Mouse (Mus musculus) MEL (cell line): ENCODE results near the gene Anks1. TPM values are rescaled to one million over a fixed set of nuclear protein-coding genes. Genes with fewer than 3 reads are reported as not detected.

ENCODE experiments used
- DNase-seq: peaks from one replicate; pipeline ENCODE4 v3.0.0; 2011; ENCODE audit warnings: low read depth, low spot score
- H3K27ac ChIP-seq: 2 replicates; pipeline ENCODE4 v1.5.1; 2012; ENCODE audit warnings: low read depth, mild to moderate bottlenecking, control low read depth, low read length, moderate library complexity; ENCODE audit not compliant: control insufficient read depth
- H3K27me3 ChIP-seq, 2 experiments: fragments of 150-350 bp in 1 of 2; sonication (generic) in 1 of 2; 2 replicates each; pipeline ENCODE4 v1.6.1; 2012; ENCODE audit warnings: low read length in 2 of 2, mild to moderate bottlenecking in 2 of 2, improper control_type of control experiment in 1 of 2, moderate library complexity in 1 of 2; ENCODE audit not compliant: insufficient read depth in 2 of 2, control insufficient read depth in 1 of 2
- H3K36me3 ChIP-seq, 2 experiments: 2 replicates each; pipeline ENCODE4 v1.6.1; 2012 to 2014; ENCODE audit warnings: low read length in 2 of 2, improper control_type of control experiment in 1 of 2, inconsistent platforms in 1 of 2, mild to moderate bottlenecking in 1 of 2; ENCODE audit not compliant: insufficient read depth in 2 of 2, control insufficient read depth in 1 of 2
- H3K4me1 ChIP-seq, 2 experiments: fragments of 150-350 bp in 1 of 2; sonication (generic) in 1 of 2; 2 replicates each; pipeline ENCODE4 v1.6.1; 2012; ENCODE audit warnings: low read length in 2 of 2, improper control_type of control experiment in 1 of 2, mild to moderate bottlenecking in 1 of 2; ENCODE audit not compliant: insufficient read depth in 2 of 2, control insufficient read depth in 1 of 2
- H3K4me3 ChIP-seq, 2 experiments: fragments of 150-350 bp in 1 of 2; sonication (generic) in 1 of 2; 2 replicates each; pipeline ENCODE4 v1.5.1; 2012; ENCODE audit warnings: low read depth in 2 of 2, low read length in 2 of 2, mild to moderate bottlenecking in 2 of 2, moderate library complexity in 2 of 2, control low read depth in 1 of 2, improper control_type of control experiment in 1 of 2; ENCODE audit not compliant: control insufficient read depth in 1 of 2, insufficient read depth in 1 of 2
- H3K79me2 ChIP-seq: 2 replicates; pipeline ENCODE4 v1.6.1; 2012; ENCODE audit warnings: mild to moderate bottlenecking, low read length, moderate library complexity; ENCODE audit not compliant: control insufficient read depth, poor library complexity, insufficient read depth
- H3K9ac ChIP-seq: 2 replicates; pipeline ENCODE4 v1.6.1; 2012; ENCODE audit warnings: low read depth, mild to moderate bottlenecking, control low read depth, low read length, moderate library complexity; ENCODE audit not compliant: control insufficient read depth, poor library complexity, severe bottlenecking
- H3K9me3 ChIP-seq: fragments of 150-350 bp; sonication (generic); replicated peaks from 2 replicates; pipeline ENCODE4 v1.6.1; 2012; ENCODE audit warnings: mild to moderate bottlenecking, low read length, improper control_type of control experiment, moderate library complexity; ENCODE audit not compliant: insufficient read depth
- BHLHE40 ChIP-seq: IDR thresholded peaks from 2 replicates; pipeline ENCODE4 v1.6.1; 2012; ENCODE audit warnings: low read depth, mild to moderate bottlenecking, inconsistent platforms, low read length, improper control_type of control experiment, borderline replicate concordance
- CHD2 ChIP-seq: IDR thresholded peaks from 2 replicates; pipeline ENCODE4 v1.6.1; 2011; ENCODE audit warnings: low read length, improper control_type of control experiment
- E2F4 ChIP-seq: IDR thresholded peaks from 2 replicates; pipeline ENCODE4 v1.6.1; 2011; ENCODE audit warnings: low read depth, low read length, improper control_type of control experiment, borderline replicate concordance
- ETS1 ChIP-seq: IDR thresholded peaks from 2 replicates; pipeline ENCODE4 v1.6.1; 2012; ENCODE audit warnings: low read depth, mild to moderate bottlenecking, inconsistent platforms, low read length, improper control_type of control experiment, moderate library complexity
- GABPA ChIP-seq: IDR thresholded peaks from 2 replicates; pipeline ENCODE4 v1.6.1; 2012; ENCODE audit warnings: low read depth, mild to moderate bottlenecking, inconsistent platforms, low read length, improper control_type of control experiment, moderate library complexity
- GATA1 ChIP-seq: IDR thresholded peaks from 2 replicates; pipeline ENCODE4 v1.6.1; 2011; ENCODE audit warnings: low read depth, low read length, improper control_type of control experiment
- KAT2A ChIP-seq: conservative IDR thresholded peaks from 2 replicates; pipeline ENCODE4 v1.6.1; 2012; ENCODE audit warnings: low read depth, low read length, improper control_type of control experiment, inconsistent platforms
- MAFK ChIP-seq: IDR thresholded peaks from 2 replicates; pipeline ENCODE4 v1.6.1; 2011; ENCODE audit warnings: low read depth, mild to moderate bottlenecking, low read length, improper control_type of control experiment, borderline replicate concordance
- MAX ChIP-seq: IDR thresholded peaks from 2 replicates; pipeline ENCODE4 v1.6.1; 2011; ENCODE audit warnings: low read length, improper control_type of control experiment
- MAZ ChIP-seq: IDR thresholded peaks from 2 replicates; pipeline ENCODE4 v1.6.1; 2012; ENCODE audit warnings: low read depth, mild to moderate bottlenecking, inconsistent platforms, low read length, improper control_type of control experiment
- MEF2A ChIP-seq: IDR thresholded peaks from 2 replicates; pipeline ENCODE4 v1.6.1; 2014; ENCODE audit warnings: low read depth, mild to moderate bottlenecking, inconsistent platforms, low read length, improper control_type of control experiment; ENCODE audit not compliant: poor library complexity, insufficient replicate concordance, severe bottlenecking; ENCODE audit errors: extremely low read depth
- MXI1 ChIP-seq: IDR thresholded peaks from 2 replicates; pipeline ENCODE4 v1.6.1; 2011; ENCODE audit warnings: mild to moderate bottlenecking, low read depth, low read length, improper control_type of control experiment
- MYC ChIP-seq: IDR thresholded peaks from 2 replicates; pipeline ENCODE4 v1.6.1; 2011; ENCODE audit warnings: low read depth, mild to moderate bottlenecking, low read length, improper control_type of control experiment, moderate library complexity
- NELFE ChIP-seq: IDR thresholded peaks from 2 replicates; pipeline ENCODE4 v1.6.1; 2011; ENCODE audit warnings: low read depth, low read length, improper control_type of control experiment
- NRF1 ChIP-seq: IDR thresholded peaks from 2 replicates; pipeline ENCODE4 v1.6.1; 2014; ENCODE audit warnings: low read depth, mild to moderate bottlenecking, inconsistent platforms, low read length, improper control_type of control experiment, moderate library complexity; ENCODE audit not compliant: poor library complexity, insufficient read depth, severe bottlenecking
- POLR2A ChIP-seq, 2 experiments: IDR thresholded peaks; 2 replicates each; pipeline ENCODE4 v1.6.1; 2011 to 2012; ENCODE audit warnings: low read length in 2 of 2, mild to moderate bottlenecking in 2 of 2, control low read depth in 1 of 2, improper control_type of control experiment in 1 of 2, low read depth in 1 of 2, moderate library complexity in 1 of 2; ENCODE audit not compliant: control insufficient read depth in 1 of 2, insufficient read depth in 1 of 2, poor library complexity in 1 of 2
- POLR2AphosphoS2 ChIP-seq: IDR thresholded peaks from 2 replicates; pipeline ENCODE4 v1.6.1; 2011; ENCODE audit warnings: low read length, improper control_type of control experiment
- RAD21 ChIP-seq: IDR thresholded peaks from 2 replicates; pipeline ENCODE4 v1.6.1; 2011; ENCODE audit warnings: mild to moderate bottlenecking, low read depth, low read length, improper control_type of control experiment
- RCOR1 ChIP-seq: IDR thresholded peaks from 2 replicates; pipeline ENCODE4 v1.6.1; 2012; ENCODE audit warnings: low read depth, mild to moderate bottlenecking, inconsistent platforms, low read length, improper control_type of control experiment
- SIN3A ChIP-seq: IDR thresholded peaks from 2 replicates; pipeline ENCODE4 v1.6.1; 2012; ENCODE audit warnings: low read length, improper control_type of control experiment, inconsistent platforms
- SMC3 ChIP-seq: IDR thresholded peaks from 2 replicates; pipeline ENCODE4 v1.6.1; 2011; ENCODE audit warnings: low read depth, low read length, improper control_type of control experiment
- TCF12 ChIP-seq: IDR thresholded peaks from 2 replicates; pipeline ENCODE4 v1.6.1; 2014; ENCODE audit warnings: low read depth, mild to moderate bottlenecking, inconsistent platforms, low read length, improper control_type of control experiment, moderate library complexity
- ZC3H11A ChIP-seq: IDR thresholded peaks from 2 replicates; pipeline ENCODE4 v1.6.1; 2012; ENCODE audit warnings: low read depth, mild to moderate bottlenecking, inconsistent platforms, low read length, improper control_type of control experiment
- ZNF384 ChIP-seq: IDR thresholded peaks from 2 replicates; pipeline ENCODE4 v1.6.1; 2012; ENCODE audit warnings: low read depth, mild to moderate bottlenecking, inconsistent platforms, low read length, improper control_type of control experiment
- polyA plus RNA-seq, 2 experiments: library from polyadenylated mRNA; stranded (reverse) in 1 of 2; unstranded in 1 of 2; fragments of >175 nt in 1 of 2; fragments of >200 nt in 1 of 2; gene quantifications; 2 replicates each; pipeline versions ENCODE4 v1.2.1 to v1.2.4; 2012; ENCODE audit warnings: low replicate concordance in 2 of 2, low read depth in 1 of 2; ENCODE audit not compliant: insufficient read length in 2 of 2, insufficient read depth in 1 of 2, missing spikeins in 1 of 2
- total RNA-seq: library from RNA; depleted of rRNA; stranded (reverse); fragments of 300-350 nt; gene quantifications from 2 replicates; pipeline ENCODE4 v1.2.3, GENCODE M21; 2012

The Anks1 gene
- total and polyA plus RNA-seq, 3 experiments, result 11.9 to 15.9 TPM; not detected in 1

- TF ChIP-seq NELFE (no peak), KAT2A (no peak), MAX (no peak), ZC3H11A (no peak), CHD2 (no peak), MAFK (no peak), MAZ (no peak), GABPA (no peak), TCF12 (no peak), POLR2AphosphoS2 (no peak), ZNF384 (no peak), MEF2A (no peak), BHLHE40 (no peak), E2F4 (no peak), ETS1 (no peak), SMC3 (no peak)
- no peaks in the 10 kb centered on the region for H3K9me3 ChIP-seq
These were observed 192.3 kb downstream of the Anks1 start for GRCm38 (mm10) chr17:28101284-28101887.

GRCm38 (mm10) chr17:28101902-28102319 is 192.8 kb downstream of the Anks1 start:
- no peaks in the 10 kb centered on the region for H3K36me3 ChIP-seq
- H3K4me3 ChIP-seq, result no peak overlapping the region
- H3K27ac ChIP-seq, result no peak overlapping the region
- no peaks in the 10 kb centered on the region for H3K79me2 ChIP-seq
- no peak overlapping the region for H3K9ac ChIP-seq
- H3K27me3 ChIP-seq, result no peaks in the 10 kb centered on the region
- no peaks in the 10 kb centered on the region for H3K4me1 ChIP-seq
- TF ChIP-seq POLR2A (IDR thresholded peaks at IDR 0.05; ENCODE audit: control insufficient read depth in 1 of 2, insufficient read depth in 1 of 2, low read depth in 1 of 2, low read length in 2 of 2, poor library complexity in 1 of 2) (no peak), MYC (no peak), CHD2 (no peak), NRF1 (no peak), ETS1 (no peak), SIN3A (no peak), BHLHE40 (no peak), RAD21 (no peak), E2F4 (no peak), MEF2A (no peak), RCOR1 (no peak), MXI1 (no peak), ZNF384 (no peak), GATA1 (no peak), MAX (no peak), SMC3 (no peak)
- DNase-seq, result no peak
- H3K9me3 ChIP-seq, result no peaks in the 10 kb centered on the region

More at GRCm38 (mm10) chr17:28101284-28101887, 192.3 kb downstream of the Anks1 start:
- no peak overlapping the region for H3K9ac ChIP-seq
- no peak overlapping the region for H3K27ac ChIP-seq
- H3K4me3 ChIP-seq, result no peak overlapping the region
- H3K4me1 ChIP-seq, result no peaks in the 10 kb centered on the region; a peak in 1 of 4 replicates
- H3K36me3 ChIP-seq, result no peaks in the 10 kb centered on the region
- no peak for DNase-seq
- no peaks in the 10 kb centered on the region for H3K27me3 ChIP-seq
- no peaks in the 10 kb centered on the region for H3K79me2 ChIP-seq
